Mouse (Mus musculus): ENCODE measurements around the gene 1700109H08Rik. TPM values are rescaled to one million over a fixed set of nuclear protein-coding genes. Genes with fewer than 3 reads are reported as not detected.

Gene 1700109H08Rik
- polyA plus RNA-seq, 1 experiment, result 6.4 TPM

GRCm38 (mm10) chr5:3633315-3633714, 61.9 kb downstream of the 1700109H08Rik start:
- no peak overlapping the region for H3K4me3 ChIP-seq (ENCODE audit: insufficient read depth, low read length)
- TF ChIP-seq POLR2A (IDR thresholded peaks at IDR 0.05; ENCODE audit: borderline replicate concordance, low read depth, low read length) (no peak), CTCF (IDR thresholded peaks at IDR 0.05; ENCODE audit: low read depth, low read length) (no peak)
- no peak overlapping the region for H3K27ac ChIP-seq (ENCODE audit: insufficient read depth, low read depth, low read length)
- no peaks in the 10 kb centered on the region for H3K4me1 ChIP-seq (ENCODE audit: control insufficient read depth, insufficient read depth, low read length)

GRCm38 (mm10) chr5:3633951-3634350, 62.6 kb downstream of the 1700109H08Rik start:
- H3K4me3 ChIP-seq (ENCODE audit: insufficient read depth, low read length), result no peak overlapping the region
- H3K4me1 ChIP-seq (ENCODE audit: control insufficient read depth, insufficient read depth, low read length), result no peaks in the 10 kb centered on the region
- H3K27ac ChIP-seq (ENCODE audit: insufficient read depth, low read depth, low read length), result no peak overlapping the region
- TF ChIP-seq CTCF (IDR thresholded peaks at IDR 0.05; ENCODE audit: low read depth, low read length), result peak; percentile 84
- no peak for TF ChIP-seq POLR2A (IDR thresholded peaks at IDR 0.05; ENCODE audit: borderline replicate concordance, low read depth, low read length)

Other genes starting within 250 kb of the 1700109H08Rik start
- 24.1 and 25.7 TPM in 2 replicates for gene Cdk6, start 230.1 kb upstream of the 1700109H08Rik start, polyA plus RNA-seq (2012; ENCODE audit: insufficient read depth, insufficient read length, missing spikeins)
- 24.3 and 26.0 TPM in 2 replicates for gene Fam133b, start 27.7 kb upstream of the 1700109H08Rik start, polyA plus RNA-seq (2012; ENCODE audit: insufficient read depth, insufficient read length, missing spikeins)
- gene Pex1, start 24.5 kb downstream of the 1700109H08Rik start, polyA plus RNA-seq (2012; ENCODE audit: insufficient read depth, insufficient read length, missing spikeins), result 22.3 and 24.4 TPM in 2 replicates
- gene Rbm48, start 25.0 kb downstream of the 1700109H08Rik start, polyA plus RNA-seq (2012; ENCODE audit: insufficient read depth, insufficient read length, missing spikeins), result 8.8 and 11.0 TPM in 2 replicates
- gene Tmbim7, start 79.6 kb downstream of the 1700109H08Rik start, polyA plus RNA-seq (2012; ENCODE audit: insufficient read depth, insufficient read length, missing spikeins), result not detected in 2 replicates
- gene Gatad1, start 85.6 kb downstream of the 1700109H08Rik start, polyA plus RNA-seq (2012; ENCODE audit: insufficient read depth, insufficient read length, missing spikeins), result 76.2 and 81.2 TPM in 2 replicates
- 15.0 and 18.5 TPM in 2 replicates for gene Ankib1, start 231.4 kb downstream of the 1700109H08Rik start, polyA plus RNA-seq (2012; ENCODE audit: insufficient read depth, insufficient read length, missing spikeins)
- 42.8 and 54.8 TPM in 2 replicates for gene Krit1, start 231.6 kb downstream of the 1700109H08Rik start, polyA plus RNA-seq (2012; ENCODE audit: insufficient read depth, insufficient read length, missing spikeins)

All from bone marrow macrophage, adult 2 months (primary cell).